Mouse (Mus musculus): ENCODE data around the gene Cox11.

DNA sequence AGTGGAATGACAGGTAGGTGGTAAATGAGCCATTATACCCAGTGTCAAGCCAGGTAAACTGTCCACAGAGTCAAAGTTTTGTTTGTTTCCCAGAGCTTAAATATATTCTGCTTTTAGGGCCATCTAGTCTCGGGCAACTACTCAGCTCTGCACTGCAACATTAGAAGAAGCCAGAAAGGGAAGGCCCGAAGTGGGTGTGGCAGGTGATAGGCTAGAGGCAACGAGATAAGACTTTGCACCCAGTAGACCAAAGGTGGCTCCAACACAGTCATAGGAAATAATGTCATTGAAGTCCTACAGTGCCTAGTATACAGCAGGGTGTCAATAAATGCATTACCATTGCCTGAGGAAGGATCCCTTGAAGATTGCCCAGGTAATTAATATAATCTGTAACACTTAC is 25.1 kb downstream of the Cox11 start:
- TF ChIP-seq POLR2A (IDR thresholded peaks at IDR 0.05; ENCODE audit: borderline replicate concordance, extremely low read depth, low read depth, low read length) (no peak), CTCF (IDR thresholded peaks at IDR 0.05; ENCODE audit: insufficient read depth, low read length) (no peak)

All from lung, adult 2 months (tissue).